Mouse (Mus musculus): Measurements from ENCODE around the gene Foxo6.
A peak's percentile ranks its signal among the peaks of the same experiment; 100 is the strongest.

The Foxo6 gene

DNA sequence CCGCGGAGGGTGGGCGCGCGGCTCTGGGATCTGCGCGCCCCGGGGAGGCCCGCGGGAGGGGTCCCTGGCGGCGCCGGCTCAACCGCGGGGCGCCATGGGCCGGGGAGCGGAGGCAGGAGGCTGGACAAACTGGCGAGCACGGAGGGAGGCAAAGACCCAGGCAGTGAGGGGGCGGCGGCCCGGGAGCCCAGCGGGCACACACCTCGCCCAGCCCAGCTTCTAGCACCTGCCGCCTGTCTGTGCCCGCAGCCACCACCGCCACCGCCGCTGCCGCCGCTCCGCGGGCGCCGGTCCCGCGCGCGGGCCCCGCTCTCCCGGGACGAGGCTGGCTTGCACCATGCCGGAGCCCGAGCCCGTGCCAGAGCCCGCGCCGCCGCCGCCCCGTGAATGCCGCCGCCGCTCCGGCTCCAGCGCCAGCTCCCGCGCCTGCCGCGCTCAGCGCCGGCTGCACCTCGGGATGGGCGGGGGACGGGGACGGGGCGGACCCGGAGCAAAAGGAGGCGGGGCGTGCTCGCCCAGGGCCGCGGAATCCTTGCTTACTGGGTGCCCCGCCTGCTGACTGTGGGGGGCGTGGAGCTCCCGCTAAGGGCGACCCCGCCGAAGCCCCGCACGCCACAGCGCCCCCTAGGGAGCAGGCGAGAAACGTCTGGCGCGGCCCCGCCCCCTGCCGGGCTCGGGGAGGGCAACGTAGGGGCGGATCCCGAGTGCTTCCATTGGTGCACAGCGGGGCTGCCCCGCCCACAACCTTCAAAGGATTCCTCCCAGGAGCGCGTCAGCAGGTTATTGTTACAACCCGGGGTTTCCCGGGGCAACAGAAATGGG, at the start of gene Foxo6:
Gene Foxo6, minus strand, starts transcription at position 60 of the 822 bp plus-strand sequence.
- DNase-seq (ENCODE audit: extremely low read depth, low read depth, low spot score): peak; percentile 49

DNA sequence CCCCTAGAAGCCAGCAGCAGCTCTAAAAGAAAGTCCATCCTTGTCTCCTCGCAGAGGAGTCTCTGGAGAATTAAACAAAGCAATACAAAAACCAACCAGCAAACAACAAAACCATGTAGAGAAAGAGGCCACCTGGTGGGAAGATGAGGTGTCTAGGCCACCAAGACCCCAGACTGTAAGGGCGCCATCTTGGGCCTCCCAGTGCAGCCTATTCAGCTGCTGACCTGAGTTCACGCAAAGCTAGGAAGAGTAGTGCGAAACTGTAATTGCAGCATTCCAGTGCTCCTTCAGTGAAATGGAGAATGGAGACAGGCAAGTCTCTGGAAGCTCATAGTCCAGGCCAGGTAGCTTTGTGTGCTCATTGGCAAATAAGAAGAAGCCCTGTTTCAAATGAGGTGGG, 47.2 kb upstream of the Foxo6 start:
- no peak for DNase-seq (ENCODE audit: extremely low read depth, low read depth, low spot score)

DNA sequence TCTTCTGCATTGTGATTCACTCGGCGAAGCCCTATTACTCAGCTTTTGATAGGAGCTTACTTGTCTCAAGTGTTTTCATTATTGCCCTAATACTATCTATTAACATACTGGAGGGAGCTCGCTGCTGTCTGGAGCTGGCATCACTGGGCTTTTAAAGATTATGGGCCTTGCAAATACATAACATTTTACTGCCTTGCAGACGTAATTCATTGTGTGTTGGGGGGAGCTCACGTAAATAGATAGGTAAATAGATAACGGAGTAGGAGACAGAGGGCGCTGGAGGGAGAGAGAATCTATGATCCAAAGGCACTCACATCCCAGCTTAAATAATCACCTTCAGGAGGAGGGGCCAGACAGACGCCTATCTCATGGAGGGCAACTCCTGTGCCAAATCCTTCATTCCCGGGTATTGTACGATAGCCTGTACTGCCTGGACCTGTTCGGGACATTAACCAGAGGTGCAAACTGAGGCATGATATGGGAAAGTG, 45.8 kb upstream of the Foxo6 start:
- DNase-seq (ENCODE audit: extremely low read depth, low read depth, low spot score): no peak

DNA sequence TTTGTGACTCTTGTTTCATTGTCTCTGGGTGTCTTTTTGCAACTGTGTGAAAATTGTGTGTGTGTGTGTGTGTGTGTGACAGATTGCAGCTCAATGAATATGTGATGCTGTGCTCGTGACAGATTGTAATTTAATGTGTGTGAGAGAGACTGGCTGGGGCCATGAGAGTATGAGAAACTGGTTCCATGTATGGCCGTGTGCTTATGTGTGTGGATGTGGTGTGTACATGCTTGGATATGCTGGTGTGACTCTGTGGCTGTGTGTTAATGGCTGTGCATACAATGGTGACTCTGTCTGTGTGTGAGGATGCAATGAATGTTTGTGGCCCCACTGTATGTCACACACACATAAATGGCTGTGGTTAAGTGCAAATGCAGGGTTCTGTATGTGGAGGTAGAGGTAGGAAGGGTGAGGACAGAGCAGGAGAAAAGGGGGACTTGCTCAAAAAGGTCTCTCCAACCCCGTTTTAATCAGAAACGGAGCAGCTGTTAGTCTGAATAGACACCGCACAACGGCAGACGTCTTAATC, 45.3 kb upstream of the Foxo6 start:
- DNase-seq (ENCODE audit: extremely low read depth, low read depth, low spot score): no peak

DNA sequence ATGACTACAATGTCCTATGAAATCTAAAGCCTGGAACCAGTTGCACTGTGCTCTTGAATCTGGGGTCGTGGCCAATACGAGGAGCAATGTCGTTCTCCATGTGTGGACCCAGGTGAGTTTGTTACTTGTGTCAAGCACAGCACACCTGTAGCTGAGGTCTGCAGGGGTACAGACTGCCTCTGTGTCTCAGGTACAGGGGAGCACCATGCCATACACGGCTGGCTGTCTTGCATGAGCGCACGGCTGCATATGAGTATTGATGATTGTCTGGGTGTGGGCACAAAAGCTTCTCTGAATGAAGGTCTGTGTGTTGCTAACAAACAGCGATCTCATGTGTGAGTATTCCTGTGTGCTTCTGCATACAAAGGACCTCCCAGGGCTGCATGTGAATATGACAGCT, 44.8 kb upstream of the Foxo6 start:
- no peak for DNase-seq (ENCODE audit: extremely low read depth, low read depth, low spot score)

DNA sequence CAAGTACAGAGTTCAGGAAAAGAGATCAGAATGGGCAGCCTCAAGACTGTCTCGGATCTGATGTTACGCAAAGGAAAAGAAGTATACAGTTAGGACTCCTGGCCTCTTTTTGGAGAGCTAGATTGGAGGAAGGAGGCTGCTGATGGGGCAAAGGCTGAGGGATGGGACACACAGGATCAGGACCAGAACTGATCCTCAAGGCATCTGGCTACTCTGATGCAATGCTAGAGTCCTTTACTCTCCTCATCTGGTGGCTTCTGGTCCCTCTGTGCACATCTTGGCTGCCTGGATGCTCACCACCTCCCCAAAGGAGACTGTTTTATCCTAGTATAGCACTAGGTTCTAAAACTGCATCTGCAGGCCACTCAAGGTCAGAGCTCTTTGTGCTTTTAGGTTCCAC, 44.4 kb upstream of the Foxo6 start:
- DNase-seq (ENCODE audit: extremely low read depth, low read depth, low spot score): no peak

DNA sequence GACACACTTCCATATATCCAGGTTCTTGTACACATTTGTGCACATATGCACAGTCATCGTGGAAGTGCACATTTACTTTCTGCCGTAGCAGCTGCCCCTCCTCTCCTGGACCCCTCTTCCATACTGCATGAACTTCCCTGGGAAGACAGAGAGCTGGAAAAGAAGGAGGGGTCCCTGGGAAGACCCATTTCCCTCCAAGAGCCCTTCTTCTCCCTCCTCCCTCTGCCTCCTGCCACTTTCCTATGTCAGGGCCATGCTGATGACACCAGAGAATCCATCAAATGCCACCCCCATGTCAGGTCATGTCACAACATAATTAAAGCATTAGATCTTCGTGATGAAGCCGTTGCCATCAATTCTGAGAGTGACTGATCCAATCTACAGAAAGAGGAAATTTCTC, 38.6 kb upstream of the Foxo6 start:
- DNase-seq (ENCODE audit: extremely low read depth, low read depth, low spot score): no peak

DNA sequence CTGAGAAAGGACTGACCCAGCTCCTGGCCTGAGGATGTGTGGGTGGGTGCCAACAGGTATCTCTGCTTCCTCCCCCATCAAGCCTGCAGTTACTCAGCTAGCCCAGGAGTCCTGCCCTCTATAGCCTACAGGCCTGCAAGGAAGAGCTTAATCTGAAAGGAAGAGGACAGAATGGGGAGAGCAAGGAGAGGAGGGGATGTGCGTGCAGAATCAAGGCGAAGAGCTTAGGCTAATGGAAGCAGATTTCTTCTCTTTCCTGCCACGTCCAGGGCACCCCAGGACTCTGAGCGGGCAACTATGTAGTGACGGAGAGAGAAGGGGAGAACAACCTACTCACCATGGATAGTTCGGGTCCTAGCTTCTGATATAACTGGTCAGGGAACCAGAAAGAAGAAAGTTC, 37.9 kb upstream of the Foxo6 start:
- no peak for DNase-seq (ENCODE audit: extremely low read depth, low read depth, low spot score)

DNA sequence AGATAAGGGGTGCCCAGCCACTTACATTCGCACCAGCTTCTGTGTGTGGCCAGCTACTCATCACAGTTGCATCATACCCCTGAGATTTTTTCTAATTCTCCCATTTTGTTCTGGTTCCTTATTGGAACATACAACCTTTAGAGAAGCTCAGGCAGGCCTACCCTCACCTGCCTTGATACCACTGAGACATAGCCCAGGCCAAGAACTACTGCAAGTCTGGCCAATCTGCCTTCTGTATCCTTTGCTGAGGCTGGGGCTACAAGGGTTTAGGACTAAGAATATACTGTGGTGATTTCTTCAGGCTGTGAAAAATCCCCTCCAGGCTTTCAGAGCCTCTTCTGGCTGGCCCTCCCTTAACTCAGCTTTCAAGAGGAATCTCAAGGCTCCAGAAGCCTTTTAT, 36.7 kb upstream of the Foxo6 start:
- DNase-seq (ENCODE audit: extremely low read depth, low read depth, low spot score): no peak

DNA sequence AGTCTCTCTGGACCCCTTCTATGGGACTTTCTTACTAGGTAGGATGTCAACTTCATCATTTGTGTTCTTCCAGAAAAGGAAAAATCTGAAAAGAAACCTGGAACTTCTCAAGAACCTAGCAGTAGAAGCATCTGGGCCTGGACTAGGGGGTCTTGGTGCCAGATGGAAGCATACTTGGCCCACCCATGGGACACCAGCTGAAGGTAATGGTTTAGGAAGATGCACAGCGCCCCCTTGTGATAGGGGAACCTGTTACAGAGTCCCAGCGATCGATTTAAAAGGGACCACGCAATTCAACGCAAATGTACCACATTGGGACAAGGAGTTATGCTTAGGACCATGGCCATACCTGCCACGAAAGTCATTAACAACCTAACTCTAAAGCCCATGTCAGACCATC, 36.0 kb upstream of the Foxo6 start:
- DNase-seq (ENCODE audit: extremely low read depth, low read depth, low spot score): no peak

DNA sequence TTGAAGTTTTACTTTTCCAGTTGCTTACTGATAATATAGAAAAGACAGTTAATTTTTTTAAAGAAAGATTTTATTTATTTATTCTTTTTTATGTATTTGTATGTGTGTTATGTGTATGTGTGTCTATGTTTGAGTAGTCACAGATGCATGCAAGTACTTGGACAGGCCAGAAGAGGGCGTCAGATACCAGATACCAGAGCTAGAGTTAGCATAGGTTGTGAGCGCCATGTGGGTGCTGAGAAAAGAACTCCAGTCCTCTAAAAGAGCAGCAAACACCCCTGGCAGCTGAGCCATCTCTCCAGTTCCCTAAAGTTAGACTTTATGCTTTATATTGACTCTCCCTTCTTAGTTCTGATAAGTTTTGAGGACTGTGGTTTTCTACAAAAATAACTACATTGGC, 30.4 kb upstream of the Foxo6 start:
- DNase-seq (ENCODE audit: extremely low read depth, low read depth, low spot score): no peak

DNA sequence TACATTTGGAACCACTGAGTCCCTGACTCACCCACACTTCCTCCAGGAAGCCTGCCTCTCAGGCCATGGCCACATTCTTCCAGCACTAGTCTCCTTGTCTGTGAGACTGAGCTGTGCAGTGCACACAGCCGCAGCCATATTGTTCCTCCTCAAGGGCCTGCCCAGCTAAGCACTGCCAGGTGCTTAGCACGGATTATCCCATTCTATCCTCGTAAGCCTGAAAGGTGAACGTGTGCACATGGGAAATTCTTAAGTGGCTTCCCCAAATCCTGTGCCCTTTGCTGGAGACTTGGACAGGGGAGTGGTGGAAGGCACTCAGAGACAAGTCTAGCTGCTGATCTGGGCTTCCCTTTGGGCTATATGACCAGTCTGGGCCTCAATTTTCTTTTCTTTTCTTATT, 29.6 kb upstream of the Foxo6 start:
- no peak for DNase-seq (ENCODE audit: extremely low read depth, low read depth, low spot score)

DNA sequence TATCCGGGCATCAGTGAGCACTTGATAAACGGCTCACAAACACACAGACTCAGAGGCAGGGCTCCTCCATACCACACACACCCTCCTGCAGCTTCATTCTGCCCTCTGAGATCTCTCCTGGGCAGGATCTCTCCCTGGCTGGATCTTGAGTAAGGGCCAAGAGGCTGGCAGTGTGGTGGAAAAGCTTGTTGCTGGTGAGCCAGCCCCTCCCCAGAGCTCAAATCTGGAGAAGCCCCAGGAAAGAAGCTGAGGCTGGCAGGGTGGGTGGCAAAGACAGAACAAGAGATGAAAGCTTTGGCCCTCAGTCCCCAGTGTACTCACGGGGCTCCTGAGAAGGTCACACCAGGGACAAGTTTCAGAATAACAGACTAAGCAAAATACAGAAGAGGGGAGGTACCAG, 27.4 kb upstream of the Foxo6 start:
- DNase-seq (ENCODE audit: extremely low read depth, low read depth, low spot score): no peak

DNA sequence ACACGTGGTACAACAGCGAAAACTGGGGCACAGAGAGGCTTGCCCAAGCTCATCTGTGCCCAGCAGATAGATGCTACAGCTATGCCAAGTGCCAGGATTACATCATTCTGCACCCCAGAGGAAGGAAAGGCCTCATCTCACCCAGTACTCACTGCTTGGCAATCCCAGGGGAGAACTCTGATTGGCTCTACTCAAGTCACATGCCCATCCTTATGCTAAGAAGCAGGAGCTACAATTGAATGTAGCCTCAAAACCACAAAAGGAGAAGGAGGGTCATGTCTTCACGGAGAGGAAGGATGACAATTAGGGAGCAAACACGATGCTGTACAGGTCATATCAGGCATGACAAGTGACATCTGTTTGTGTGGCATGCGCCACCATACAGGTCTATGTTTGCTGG, 26.2 kb upstream of the Foxo6 start:
- DNase-seq (ENCODE audit: extremely low read depth, low read depth, low spot score): no peak

DNA sequence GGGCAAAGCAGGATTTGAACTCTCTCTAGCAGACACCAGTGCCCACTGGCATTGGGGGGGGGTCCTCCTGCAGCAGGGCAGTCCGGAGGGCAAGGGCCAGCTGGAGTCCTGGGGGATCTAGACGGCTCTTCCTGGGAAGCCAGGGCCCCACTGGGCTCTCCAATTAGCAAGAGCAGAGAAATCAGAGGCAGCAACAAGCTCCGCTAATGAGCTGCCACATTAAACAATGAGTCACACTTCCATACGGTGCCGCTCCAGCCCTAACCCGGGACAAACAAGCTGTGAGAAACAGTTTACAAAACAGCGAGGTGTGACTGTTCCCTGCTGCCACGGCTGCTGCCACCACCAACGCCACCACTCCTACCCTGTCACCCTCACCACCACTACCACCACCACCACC, 17.4 kb upstream of the Foxo6 start:
- DNase-seq (ENCODE audit: extremely low read depth, low read depth, low spot score): no peak

DNA sequence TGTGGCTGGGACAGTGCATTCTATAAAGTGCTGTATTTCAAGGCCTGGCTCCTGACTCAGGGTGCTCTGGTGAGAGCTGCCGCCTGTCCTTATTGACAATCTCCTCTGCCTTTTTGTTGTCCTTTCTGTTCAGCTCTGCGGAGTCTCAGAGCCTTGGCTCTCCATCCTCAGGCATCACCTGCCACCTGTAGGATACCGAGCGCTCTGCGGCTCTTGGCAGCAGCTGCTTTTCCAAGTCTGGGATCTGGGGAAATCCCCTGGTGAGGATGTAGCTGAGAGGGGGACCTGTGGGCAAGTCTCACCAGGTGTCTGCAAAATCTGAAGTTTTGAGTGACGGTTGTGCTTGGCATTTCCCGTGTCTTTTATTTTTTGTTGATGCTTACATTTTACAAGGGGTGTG, 12.1 kb upstream of the Foxo6 start:
- DNase-seq (ENCODE audit: extremely low read depth, low read depth, low spot score): no peak

DNA sequence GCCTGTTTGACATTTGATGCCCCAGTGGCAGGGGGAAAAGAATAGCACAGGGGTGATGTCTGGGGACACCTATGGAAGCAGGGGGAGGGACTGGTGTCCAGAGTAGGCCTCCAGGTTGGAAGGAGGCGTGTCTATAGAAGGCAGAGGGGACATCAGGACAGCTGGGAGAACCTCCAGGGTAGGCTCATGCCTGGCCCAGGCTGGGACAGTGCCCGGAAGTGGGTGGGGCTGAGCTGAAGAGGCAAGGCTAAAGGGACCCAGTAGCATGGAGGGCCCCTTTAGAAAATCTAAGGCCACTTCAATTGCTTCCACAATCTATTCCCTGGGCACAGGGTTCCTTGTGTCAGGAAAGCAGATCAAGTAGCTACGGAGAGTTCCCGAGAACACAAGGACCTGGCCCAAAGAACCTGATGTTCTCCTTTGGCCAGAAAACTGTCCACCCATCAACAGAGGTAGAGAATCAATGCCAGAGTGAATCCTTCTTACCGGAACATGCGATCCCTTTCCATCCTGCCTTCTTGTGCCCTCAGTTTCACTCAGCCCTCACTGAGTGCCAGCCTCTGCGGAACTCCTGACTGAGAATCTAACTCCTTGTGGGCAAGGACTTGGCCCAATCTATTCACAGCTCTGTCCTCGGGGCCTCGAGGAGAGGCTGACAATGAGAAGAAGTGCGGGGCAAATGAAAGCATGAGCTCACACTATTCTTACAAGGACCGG, 4.1 kb upstream of the Foxo6 start:
- DNase-seq (ENCODE audit: extremely low read depth, low read depth, low spot score): no peak

DNA sequence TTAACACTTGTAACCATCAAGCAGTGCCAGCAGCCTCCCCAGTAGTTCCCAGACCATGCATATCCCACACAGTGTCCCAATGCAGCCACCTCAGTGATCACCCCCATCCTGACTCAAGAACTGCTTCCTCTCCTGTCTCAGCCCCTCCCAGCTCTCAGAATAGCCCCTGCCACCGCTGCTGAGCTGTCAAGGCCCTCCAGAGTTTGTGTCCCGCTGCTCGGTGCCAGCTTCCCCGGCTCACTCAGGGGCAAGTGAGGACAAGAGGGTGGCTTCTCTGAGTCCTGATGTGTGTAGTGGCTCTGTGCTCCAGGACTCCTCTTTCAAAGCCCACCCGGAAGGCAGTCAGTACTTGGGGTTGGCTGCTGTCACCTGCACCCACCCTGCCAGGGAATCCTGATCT, 3.3 kb upstream of the Foxo6 start:
- no peak for DNase-seq (ENCODE audit: extremely low read depth, low read depth, low spot score)

DNA sequence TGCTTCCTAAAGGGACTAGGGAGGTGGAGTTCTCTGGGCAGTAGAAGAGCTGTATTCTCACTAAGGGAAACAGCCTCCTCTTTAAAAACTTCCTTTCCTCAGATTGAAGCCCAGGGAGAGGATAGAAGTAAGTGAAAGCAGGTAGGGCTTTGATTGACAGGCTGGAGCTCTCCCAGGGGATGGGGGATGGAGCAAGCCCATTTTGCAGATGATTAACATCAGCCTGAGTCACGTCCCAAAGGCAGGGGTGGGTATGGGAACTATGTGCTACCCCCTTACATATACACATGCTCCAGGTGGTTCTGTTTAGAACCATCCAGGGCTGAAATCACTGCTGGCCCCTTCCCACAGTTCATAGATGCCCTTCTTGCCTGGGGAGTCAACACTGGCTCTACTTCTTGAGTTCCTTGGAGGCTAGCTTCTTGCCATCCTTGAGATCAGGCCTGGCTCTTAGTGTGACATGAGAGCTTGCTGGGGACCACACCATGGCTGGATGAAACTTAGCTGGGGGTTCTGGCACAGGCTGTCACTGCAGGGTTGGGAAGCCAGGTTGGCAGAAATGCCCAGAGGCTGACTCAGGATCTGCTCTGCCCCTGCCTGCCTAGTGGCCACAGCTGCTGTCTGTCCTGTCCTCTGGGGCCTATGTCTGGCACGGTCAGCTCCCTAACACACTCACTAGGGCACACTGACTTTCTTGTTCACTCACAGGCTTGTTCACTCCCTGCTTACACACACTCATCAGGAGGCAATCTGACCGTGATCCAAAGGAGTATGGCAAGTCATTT, 2.2 kb upstream of the Foxo6 start:
- no peak for DNase-seq (ENCODE audit: extremely low read depth, low read depth, low spot score)

DNA sequence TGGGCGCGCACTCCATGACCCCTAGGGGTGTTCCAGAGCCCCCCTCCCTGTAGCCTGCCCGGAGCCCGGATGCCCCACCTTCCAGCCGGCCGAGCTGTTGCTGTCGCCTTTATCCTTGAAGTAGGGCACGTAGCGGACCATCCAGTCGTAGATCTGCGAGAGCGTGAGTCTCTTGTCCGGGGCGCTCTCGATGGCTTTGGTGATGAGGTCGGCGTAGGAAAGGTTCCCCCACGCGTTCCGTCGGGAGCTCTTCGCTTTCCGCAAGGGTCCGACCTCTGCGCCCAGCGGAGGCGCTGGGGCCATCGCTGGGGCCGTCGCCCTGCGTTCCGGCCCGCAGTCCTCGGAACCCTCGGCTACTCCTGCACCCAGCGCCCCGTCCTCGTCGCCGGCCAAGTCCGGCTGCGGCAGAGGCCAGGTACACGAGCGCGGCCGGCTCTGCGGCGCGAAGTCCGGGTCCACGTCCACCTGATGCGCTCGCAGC, 348 bp downstream of the Foxo6 start:
- no peak for DNase-seq (ENCODE audit: extremely low read depth, low read depth, low spot score)

DNA sequence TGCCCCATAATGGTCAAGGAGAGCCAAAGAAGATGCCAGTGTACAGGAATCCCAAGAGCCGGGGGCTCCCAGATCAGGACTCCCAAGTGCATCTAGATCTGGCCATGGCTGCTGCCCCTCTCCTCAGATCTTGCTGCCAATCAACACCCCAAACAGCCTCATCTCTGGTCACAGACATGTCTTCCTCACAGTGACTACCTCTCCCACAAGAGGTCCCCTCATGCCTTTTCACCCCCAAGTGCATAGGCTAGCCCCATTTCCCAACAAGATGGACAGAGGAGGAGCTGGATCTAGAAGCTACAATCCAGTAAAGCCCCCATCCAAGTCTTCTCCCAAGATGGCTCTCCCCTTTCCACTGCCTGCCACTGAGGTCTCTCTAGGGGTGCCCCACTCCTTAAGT, 1.4 kb downstream of the Foxo6 start:
- no peak for DNase-seq (ENCODE audit: extremely low read depth, low read depth, low spot score)

Data from fat pad, adult 2 months (tissue).